ENCODE assay signal across 27 mouse cellular contexts in genomic region chr11:82877726-82878344, GRCm38 (mm10). TPM values are rescaled to one million over a fixed set of nuclear protein-coding genes. Genes with fewer than 3 reads are reported as not detected.
"Had no signal": no experiment of that assay in that cellular context is flagged by ENCODE, and none has a peak within 500 bp of the region (broad histone marks: within the 10 kb centered on the region; RNA-seq: fewer than 3 reads in every experiment).

No protein-coding gene starts in this region.

- H3K27ac ChIP-seq: limb, embryonic 12.5 days; limb, embryonic 15.5 days; liver, embryonic 14.5 days; macrophage; midbrain, embryonic 12.5 days; stomach, postnatal 0 days had no signal

- H3K9me3 ChIP-seq: limb, embryonic 12.5 days; limb, embryonic 15.5 days; midbrain, embryonic 12.5 days had no signal

- H3K27me3 ChIP-seq: limb, embryonic 12.5 days; limb, embryonic 15.5 days; midbrain, embryonic 12.5 days had no signal

- H3K4me1 ChIP-seq: limb, embryonic 12.5 days; limb, embryonic 15.5 days; midbrain, embryonic 12.5 days had no signal

- DNase-seq: kidney, adult 8-10 months; kidney, postnatal 14 days; left cerebral cortex, postnatal 4 days; liver, postnatal 0 days; lung, embryonic 14.5 days; right cerebral cortex, adult 18-20 months; right cerebral cortex, postnatal 14 days; right cerebral cortex, postnatal 4 days; thymus, adult 2 months; thymus, postnatal 14 days; thymus, postnatal 4 days had no signal

- H3K9ac ChIP-seq: limb, embryonic 12.5 days; limb, embryonic 15.5 days; liver, embryonic 14.5 days; liver, postnatal 0 days; lung, embryonic 14.5 days; midbrain, embryonic 12.5 days had no signal

- H3K4me3 ChIP-seq: limb, embryonic 12.5 days; limb, embryonic 15.5 days; midbrain, embryonic 12.5 days had no signal

- ATAC-seq: intestine, postnatal 0 days; liver, postnatal 0 days; lung, postnatal 0 days had no signal

- H3K4me2 ChIP-seq: limb, embryonic 12.5 days; limb, embryonic 15.5 days; liver, embryonic 11.5 days; lung, embryonic 14.5 days; midbrain, embryonic 12.5 days had no signal

RNA-seq across cellular contexts. Expression of gene Fndc8, which starts 14.1 kb away (rescaled TPM):
- total RNA-seq: layer of hippocampus, adult 18-20 months; layer of hippocampus, postnatal 14 days; left cerebral cortex, adult 8-10 months; left cerebral cortex, postnatal 14 days; left cerebral cortex, postnatal 4 days; megakaryocyte, adult 5-6 weeks; midbrain, postnatal 0 days; neutrophil, adult 5-6 weeks had no signal
- polyA plus RNA-seq: lung, embryonic 14.5 days; macrophage; stomach, postnatal 0 days had no signal

RNA-seq across cellular contexts. Expression of gene Unc45b, which starts 32.5 kb away (rescaled TPM):
- total RNA-seq: megakaryocyte, adult 5-6 weeks; neutrophil, adult 5-6 weeks had no signal
- polyA plus RNA-seq: macrophage had no signal
